Mouse (Mus musculus) spleen, postnatal 4 days (tissue): ENCODE measurements around the gene Pprc1.

Experiments used
- DNase-seq, 2 experiments: peaks; one replicate each; pipeline ENCODE4 v3.0.0; 2022; ENCODE audit warnings: low spot score in 2 of 2

Gene Pprc1

DNA sequence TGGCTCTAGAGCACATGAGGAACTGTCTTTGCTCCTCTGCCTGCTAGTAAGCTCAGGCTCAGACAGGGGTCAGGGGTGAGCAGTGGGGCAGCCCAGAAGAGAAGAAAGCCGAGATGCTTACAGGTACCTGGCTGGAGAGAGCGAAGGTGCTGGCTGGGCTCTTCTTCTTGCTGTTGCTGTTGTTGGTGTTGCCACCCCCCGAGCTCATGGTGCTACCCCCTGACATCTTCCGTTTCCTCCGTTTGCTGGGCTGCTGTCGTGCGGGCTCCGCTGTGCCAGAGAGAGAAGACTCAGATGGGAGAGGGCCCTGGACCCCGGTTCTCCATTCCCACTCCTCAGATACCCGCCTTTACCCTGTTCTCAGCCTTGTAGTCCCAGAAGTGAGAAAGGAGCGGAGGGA, 10.8 kb upstream of the Pprc1 start:
- DNase-seq = no peak

DNA sequence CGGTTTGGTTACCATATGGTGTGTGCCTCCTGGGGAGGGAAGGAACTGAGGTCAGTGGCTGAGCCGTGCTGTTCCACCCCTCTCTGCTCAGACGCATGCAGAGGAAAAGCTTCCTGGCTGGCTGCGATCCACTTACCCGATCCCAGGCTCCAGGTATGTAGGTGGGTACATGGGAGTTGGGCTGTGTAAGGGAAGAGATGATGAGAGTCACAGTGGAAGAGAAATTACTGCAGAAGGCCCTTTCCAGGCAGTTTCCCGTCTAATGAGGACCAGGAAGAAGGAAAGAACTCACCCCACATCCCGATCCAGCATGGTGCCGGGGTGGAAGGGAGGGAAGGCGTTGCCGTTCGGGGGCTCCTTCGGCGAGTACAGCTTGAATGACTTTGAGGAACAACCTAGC, 8.7 kb upstream of the Pprc1 start:
- DNase-seq = no peak

DNA sequence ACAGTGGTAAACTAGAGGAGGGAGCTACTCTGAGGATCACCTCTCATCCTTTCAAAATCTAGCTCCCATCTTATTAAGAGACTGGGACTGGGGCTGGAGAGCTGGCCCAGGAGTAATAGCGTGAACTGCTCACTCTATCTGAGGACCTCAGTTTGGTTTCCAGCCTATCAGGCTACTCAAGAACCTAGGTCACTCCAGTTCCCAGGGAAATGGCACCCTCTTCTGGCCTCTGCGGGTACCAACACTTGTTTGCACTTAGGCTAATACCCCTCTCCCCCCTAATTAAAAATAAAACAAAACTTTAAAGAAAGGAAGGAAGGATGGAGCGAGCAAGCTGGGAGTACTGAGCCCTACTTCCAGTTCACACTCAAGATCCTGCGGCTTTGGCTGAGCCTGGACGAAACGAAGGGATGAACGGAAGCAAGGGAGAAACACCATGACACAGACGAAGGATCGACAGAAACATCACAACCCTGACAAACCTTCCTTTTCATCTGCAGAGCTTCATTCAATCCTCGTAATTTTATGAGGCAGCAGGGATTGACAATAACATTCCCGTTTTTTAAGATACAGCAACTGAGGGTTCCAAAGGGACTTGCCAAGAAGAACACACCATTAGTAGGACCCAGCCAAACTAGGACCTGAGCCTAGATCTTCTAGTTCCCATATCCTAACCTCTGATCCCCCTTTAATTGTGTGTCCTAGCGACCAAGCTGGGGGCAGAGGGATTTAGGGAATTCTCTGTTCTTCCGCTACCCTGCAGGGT, 8.0 kb upstream of the Pprc1 start:
- DNase-seq = peak; percentile 67 to 79

DNA sequence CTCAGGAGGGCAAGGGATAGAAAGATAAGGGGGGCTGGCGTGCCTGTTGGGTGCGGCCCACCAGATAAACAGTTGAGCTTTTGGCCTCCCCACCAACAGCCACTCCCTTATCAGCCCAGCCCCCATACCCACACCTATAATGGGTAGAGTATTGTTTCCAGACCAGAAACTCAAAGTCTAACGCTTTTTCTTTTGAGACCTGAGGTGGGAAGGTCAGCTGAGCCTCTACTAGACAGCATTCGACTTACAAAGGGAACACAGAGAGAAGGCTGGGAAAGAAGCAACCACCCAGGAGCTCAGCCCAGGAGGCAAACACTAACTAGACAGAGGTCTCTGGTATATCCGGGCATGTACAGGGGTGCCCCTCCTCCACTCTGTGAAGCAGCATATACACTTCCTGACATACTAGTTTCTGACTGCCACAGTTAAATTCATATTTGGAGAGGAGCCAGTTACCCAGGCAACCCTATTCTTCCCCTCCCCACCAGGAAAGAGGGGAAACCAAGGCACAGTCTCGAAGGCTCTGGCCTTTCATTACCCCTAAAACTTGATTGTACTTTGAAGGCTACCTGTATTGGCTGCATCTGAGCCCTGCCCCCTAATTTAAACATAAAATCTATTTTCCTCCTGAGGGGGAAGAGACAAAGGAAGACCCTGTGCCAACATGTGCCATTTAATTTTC, 7.3 kb upstream of the Pprc1 start:
- DNase-seq = peak; percentile 53 to 70

DNA sequence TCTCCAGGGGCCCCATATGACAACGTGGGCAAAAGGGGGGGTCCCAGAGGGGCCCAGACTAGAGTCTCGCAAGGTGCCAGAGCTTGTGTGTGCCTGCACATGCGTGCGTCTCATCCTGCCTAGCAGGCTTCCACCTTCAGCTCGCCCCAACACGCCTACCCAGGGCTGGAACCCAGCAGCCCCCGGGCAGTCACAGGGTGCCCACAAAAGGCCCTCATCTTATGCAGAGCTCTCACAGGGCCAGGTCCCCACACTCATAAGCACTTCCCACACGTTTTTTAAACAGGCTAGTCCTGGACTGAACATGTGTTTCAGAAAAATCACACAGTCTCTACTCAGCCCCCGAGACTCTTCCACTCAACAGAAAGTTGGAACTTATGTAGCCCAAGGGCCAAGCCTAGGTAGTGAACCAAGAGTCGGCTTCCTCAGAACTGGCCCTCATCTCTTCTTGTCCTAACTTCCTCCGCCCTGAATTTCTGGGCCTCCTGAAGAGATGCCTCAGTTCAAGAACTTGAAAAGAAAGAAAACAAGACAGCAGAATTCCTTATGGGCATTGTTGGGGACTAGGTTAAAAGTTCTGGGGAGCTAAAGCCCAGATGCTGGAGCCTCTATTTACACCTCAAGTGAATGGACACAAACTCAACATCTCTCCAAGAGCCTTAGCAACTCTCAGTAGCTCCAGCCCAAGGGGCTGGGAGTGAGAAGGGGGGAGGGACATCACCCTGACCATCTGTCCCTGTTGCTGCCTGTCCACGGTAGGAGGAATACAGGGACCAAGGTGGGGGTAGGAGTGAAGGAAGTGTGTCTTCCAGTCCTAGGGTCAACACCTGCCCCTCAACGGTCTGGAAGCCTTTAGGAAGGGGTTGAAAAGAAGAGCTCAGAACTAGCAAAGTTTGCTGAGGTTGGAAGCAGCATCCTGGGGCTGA, 6.5 kb upstream of the Pprc1 start:
- peak; percentile 46 to 80 for DNase-seq

DNA sequence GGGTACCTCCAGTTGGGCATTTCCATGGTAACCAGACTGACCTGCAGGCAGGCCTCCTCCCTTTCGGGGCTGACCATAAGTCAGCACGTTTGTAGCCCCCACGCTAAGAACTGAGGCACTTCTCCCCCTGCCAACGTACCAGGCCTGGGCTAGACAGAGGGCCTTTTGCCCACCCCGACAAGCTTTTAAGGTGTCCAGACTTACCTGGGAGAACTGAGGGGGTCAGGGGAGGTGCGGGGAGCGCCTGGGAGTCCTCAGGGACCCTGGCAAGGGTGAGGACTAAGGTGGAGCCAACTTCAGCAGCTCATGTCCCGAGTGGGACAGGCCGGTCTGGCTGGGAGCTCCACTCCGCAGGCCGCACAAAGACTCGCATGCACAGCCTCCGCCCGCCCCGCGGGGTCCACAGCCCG, 5.8 kb upstream of the Pprc1 start:
- peak; percentile 41 to 78 for DNase-seq

DNA sequence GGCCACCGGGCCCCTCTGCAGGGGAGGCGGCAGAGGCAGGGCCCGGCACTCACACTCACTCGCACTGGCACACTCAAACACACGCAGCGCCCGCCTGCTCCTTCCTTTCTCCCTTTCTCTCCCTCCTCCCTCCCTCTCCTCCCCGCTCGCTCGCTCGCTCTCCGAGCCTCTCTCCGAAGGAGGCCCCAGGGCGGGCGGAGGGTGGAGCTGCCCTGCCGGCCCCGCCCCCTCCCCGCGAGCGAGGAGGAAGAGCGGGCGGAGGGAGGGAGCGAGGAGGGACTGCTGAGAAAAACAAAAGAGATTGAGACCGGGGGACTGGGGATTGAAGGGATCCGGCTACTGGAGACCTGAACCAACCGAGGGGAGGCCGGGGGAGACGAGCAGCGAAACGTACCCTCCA, 5.2 kb upstream of the Pprc1 start:
- DNase-seq = peak; percentile 92 to 96

DNA sequence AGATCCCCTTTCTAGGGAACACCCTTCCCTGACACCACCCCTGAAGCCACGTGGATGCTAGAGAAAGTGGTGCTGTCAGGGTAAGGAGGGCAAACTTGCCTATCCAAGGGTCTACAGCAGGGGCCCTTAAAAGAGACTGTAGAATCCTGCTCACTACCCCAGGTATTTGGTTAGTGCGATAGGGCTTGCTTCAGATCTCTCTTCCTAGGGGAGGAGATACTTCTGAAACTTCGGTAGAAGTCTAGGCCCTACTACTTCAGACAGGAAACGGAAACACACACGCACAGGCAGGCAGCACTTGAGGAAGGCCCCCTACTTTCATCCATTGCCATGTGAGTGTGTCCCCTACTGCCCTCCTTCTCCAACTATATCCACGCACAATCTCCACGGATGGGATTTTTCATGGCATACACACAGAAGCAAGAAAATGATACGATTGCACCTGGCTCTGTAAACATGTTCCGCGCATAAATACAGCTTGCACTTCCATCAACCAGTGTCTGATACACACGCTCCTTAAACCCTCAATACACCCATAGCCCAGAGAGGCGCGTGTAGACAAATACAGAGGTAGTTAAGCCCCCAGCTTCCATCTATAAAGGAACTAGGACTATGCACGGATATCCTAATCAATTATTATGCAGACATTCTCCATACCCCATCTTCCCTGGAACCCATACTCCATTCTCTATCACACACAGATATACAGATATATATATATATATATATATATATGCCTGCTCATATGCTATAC, 4.4 kb upstream of the Pprc1 start:
- peak; percentile 22 to 68 for DNase-seq

DNA sequence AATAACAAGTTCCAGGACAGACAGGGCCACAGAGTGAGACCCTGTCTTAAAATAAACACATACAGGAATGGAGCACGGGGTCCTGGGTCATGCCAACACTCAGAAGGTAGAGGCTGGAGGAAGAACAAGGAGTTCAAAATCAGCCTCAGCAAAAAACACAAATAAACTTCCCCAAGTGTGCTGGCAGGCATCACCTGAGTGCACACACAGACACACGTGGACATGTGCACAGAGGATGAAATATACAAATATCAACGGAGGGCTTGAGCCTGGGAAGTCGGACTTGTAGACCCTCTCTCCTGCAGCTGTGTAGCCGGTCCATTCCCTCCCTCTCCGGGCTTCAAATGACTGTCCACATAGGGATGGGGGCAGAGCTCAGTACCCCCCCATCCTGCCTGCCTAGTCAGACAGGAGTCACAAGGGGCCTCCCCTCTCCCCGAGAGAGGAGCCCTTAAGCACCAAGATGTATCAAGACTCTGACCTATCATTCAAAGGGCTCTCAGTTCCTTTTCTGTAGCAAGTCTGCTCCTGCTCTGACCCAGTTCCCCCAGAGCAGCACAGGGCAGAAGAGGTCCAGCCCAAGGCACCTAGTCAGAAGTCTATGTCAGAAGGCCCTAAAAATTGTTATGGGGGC, 3.3 kb upstream of the Pprc1 start:
- peak in 1 of 2 experiments; percentile 23 for DNase-seq

DNA sequence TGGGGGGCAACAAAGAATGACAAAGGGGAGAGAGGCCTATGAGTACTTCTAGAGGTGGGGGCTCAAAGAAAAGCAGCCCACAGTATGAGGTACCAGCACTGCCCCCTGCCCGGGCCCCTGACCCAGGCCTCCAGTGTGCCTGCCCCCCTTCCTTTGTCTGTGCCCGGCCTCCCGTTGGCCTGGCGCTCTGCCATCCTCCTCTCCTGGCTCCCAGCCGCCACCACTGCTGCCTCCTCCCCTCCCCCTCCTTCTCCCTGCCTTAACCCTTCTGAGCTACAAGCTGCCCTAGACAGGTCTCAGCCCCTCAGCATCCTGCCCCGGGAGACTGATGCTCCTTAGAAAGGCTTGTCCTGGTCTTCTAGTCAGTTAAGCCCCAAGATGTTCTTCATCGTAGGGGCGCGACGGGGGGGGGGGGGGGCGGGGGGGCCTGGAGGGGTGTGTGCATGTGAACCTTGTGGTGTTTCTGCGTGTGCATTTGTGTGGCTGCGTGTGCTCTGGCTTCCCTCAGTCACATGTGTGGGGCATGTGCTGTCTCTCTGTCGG, 2.7 kb upstream of the Pprc1 start:
- peak; percentile 79 to 87 for DNase-seq

DNA sequence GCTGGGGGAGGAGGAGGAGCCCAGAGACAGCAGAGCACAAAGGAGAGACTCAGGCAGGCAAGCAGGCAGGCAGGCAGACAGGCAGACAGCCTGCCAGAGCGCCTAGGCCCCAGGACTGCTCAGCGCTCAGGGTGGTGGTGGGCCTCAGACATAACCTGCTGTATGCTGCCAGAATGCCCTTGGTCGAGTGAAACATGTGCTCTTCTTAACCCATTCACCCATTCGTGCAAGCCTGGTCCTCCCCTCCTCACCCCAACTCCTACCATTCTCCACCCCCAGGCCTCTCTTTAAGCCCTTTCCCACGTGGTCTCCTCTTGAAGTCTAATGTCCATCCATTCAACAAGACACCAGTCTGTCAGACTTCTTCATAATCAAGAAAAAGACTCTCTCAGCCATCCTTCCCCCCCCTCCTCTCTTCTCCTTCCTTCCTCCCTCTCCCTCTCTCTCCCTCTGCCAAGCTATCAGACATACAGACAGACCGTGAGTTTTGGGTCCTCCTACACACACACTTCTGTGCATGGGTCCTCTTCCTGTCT, 2.1 kb upstream of the Pprc1 start:
- peak in 1 of 2 experiments; percentile 34 for DNase-seq

DNA sequence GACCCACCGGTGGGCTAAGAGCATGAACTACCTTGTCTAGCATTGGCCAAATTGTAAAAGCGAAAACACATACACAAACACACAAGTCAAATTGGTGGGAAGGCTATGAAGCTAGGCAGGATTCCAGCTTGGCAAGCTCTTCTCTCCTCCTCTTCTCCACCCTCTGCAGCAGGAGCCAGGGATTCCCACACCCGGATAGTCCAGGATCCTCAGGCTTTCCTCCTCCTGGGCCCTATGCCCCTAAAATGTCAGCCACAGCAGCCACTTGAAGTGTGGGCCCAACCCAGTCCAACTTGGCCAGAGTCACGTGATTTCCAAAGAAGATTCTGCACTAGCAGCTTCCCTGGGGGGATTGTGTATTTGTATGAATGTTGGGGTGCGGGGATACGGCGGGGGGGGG, 1.3 kb upstream of the Pprc1 start:
- DNase-seq = peak in 1 of 2 experiments; percentile 17

DNA sequence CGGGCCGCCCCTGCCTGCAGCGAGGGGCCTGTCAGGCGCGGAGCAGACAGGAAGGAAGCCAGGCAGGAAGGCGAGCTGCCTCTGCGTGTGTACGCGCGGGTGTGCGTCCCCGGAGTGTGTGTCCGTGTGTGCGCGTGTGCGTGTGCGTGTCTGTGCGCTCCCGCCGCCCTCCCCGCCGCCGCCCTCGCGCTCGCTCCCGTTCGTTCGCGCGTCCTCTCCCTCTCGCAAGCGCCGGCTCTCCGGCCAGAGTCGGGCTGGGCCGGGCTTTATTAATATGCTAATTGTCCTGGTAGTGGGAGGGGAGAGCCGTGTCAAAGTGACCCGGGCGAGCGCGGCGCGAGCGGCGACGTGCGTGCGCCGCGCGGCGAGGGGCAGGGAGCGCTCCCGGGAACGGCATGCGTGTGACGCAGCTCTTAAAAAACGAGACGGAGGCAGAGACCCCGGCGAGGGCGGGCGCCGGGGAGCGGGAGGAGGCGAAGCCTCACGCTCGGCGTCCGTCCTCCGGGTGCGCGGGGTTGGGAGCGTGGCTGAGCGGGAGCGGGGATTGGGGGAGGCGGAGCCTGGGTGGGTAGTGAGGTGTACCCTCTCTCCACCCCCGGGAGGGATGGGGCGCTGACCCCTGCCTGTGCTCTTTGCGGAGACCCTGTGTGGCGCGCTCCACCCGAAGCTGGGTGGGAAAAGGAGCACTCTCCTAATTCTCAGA, 458 bp downstream of the Pprc1 start, which contains the start of gene Ldb1:
TSS of gene Ldb1 (minus strand) at position 222 of the 703 bp plus-strand sequence.
- peak; percentile 71 to 84 for DNase-seq

DNA sequence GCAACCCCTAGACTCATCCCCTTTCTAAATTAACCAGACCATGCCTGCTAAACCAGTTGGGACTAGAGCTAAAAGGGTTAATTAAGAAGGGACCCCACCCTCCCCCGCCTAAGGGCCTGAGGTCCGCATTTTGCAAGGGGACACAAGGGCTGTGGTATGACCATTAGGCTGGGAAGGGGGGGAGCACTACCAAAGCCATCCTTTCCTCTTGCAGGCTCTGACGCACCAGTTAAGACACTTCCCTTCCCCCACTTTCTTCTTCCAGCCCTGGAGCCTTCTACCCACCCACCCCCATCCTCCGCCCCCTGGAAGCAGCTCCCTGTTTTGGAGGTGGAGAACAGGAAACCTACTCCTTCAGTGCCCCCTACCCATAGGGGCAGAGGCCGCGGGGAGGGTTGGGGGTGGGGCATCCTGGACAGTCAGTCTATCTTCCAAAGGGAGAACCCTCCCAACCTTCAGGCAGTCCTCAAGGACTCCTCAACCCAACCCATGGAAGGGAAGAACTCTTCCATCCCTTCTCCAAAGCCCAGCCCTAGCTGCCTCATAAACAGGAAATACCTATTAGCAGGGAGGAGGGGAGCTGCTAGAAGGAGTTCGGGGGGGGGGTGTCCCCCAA, 1.1 kb downstream of the Pprc1 start:
- DNase-seq = peak; percentile 20 to 65

DNA sequence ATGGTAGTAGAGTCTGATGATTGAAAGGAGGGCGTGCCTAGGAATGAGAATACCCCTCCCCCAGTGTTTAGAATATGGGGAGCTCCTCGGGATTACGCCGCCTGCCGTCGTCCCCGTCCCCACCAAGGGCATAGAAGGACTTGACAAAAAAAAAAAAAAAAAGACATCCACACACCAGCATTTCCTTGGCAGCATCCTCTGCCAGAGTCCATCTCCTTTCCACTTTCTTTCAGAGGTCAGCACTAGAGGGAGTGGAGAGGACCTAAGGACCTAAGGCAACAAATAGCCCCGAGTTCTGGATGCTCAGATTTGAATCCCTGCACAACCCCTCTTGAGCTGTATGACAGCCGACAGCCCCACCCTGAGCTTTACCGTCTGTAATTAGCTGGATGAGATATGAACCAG, 1.9 kb downstream of the Pprc1 start:
- DNase-seq = no peak

DNA sequence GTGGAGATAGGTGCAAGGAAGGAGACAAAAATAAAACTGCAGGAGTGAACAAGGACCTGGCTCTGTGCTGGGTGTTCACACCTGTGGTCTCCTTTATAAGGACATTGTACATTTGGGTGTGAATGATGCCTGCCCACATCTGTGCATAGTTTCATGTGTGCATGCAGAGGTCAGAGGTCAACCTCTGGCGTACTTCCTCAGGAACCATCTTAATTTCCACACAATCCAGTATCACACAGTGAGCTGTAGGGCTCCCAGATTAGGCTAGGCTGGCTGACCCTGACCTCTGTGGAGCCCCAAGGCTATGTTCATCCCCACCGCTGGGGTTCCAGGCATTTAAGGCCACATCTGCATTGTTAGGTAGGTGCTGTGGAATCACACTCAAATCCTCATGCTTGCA, 2.7 kb downstream of the Pprc1 start:
- no peak for DNase-seq

DNA sequence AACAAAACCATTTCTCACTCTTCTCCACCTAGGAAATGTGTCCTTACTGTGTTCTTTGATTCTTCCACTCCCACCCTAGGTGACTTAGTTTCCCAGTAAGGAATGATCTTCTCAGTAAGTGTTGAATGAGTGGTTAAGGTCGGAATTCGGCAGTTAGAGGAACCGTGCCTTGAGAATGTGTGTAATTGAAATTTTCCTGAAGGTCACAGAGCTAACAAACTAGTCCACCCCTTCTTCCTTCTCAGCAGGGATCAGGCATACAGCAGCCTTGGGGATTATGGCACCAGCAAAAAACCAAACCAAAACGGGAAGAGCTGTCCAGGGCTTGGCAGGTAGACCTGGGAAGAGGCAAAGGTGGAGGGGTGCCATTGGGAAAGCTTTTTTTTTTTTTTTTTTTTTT, 4.4 kb downstream of the Pprc1 start:
- no peak for DNase-seq

DNA sequence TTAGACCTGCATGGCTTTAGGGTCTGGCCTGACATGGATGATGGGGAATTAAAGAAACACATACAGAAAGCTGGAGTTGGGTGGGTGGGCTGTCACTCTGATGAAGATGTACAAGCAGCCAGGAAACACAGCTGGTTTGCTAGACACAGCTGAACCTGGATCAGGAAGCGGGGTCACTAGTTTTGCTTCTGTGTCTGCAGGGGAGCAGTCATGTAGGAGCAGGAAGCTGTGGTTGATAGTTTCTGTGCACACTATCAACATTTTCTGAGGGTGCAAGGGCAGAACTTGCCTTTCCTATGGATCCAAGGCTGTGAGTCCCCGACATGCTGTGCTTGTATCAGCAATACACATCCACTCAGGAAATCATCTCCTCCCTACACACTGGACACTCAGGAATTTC, 5.8 kb downstream of the Pprc1 start:
- DNase-seq = no peak

DNA sequence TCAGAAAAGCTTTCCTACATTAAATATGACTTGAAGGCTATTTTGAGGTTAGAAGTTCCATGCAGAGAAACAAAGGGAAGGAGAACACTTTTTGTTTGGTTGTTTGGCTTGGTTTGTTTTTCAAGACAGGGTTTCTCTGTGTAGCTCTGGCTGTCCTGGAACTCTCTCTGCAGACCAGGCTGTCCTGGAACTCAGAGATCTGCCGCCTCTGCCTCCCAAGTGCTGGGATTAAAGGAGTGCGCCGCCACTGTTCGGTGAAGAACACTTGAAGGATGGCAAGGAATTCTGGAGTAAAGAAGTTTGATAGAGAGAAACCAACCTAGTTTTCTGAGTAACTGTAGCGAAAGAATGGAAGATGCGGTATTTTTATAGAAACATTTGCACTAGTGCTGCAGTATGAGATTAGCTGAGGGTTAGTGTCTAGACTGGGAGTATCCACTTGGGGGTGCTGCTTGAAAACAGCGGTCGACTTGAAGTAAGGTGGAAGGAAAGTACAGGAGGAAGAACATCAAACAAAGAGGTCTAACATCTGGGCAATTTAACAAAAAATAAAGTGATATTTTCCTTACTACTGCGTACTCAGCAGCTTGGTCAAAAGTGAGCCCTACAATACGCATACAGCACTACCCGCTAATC, 11.2 kb downstream of the Pprc1 start:
- no peak for DNase-seq
